ENCODE assay signal across 9 mouse cellular contexts in genomic region chr5:107723541-107724511, GRCm38 (mm10). TPM values are rescaled to one million over a fixed set of nuclear protein-coding genes. Genes with fewer than 3 reads are reported as not detected.
DNase-seq lines count a peak whose midpoint lies in the region; ATAC-seq and TF ChIP-seq lines count a peak whose summit lies in the region.
"Had no signal": no experiment of that assay in that cellular context is flagged by ENCODE, and none has a peak within 500 bp of the region (broad histone marks: within the 10 kb centered on the region; RNA-seq: fewer than 3 reads in every experiment).

No protein-coding gene starts in this region.

- no peaks in the 10 kb centered on the region for H3K9me3 ChIP-seq in heart, embryonic 16.5 days (replicated peaks; ENCODE audit: control insufficient read depth, low read length)
- H3K9me3 ChIP-seq in limb, embryonic 12.5 days: no peaks in the 10 kb centered on the region
- no peaks in the 10 kb centered on the region; the same call in 1 of the 2 replicates for H3K9me3 ChIP-seq in midbrain, embryonic 15.5 days

- peak overlapping the region; percentile 54 for H3K4me3 ChIP-seq in heart, embryonic 16.5 days (ENCODE audit: low read length)
- peak overlapping the region; percentile 21 for H3K4me3 ChIP-seq in limb, embryonic 12.5 days (replicated peaks)
- H3K4me3 ChIP-seq in midbrain, embryonic 15.5 days: peak overlapping the region; percentile 13

- H3K9ac ChIP-seq in heart, embryonic 16.5 days (ENCODE audit: low read length): peak overlapping the region; percentile 62
- no peak overlapping the region for H3K9ac ChIP-seq in limb, embryonic 12.5 days (replicated peaks)
- H3K9ac ChIP-seq in midbrain, embryonic 15.5 days: no peak overlapping the region

- TF ChIP-seq CTCF in brain, embryonic 14.5 days (IDR thresholded peaks at IDR 0.05; ENCODE audit: borderline replicate concordance, extremely low read depth, insufficient read depth, insufficient read length): no peak

- ATAC-seq in heart, embryonic 16.5 days (replicated peaks; ENCODE audit: extremely low read depth, insufficient read depth, low FRiP score): 0 out of 2 replicates have a peak, but pooled peaks have one; percentile 30
- ATAC-seq in limb, embryonic 12.5 days (ENCODE audit: insufficient number of reproducible peaks, insufficient read depth, low FRiP score, low TSS enrichment, low read depth): no peak
- ATAC-seq in midbrain, embryonic 15.5 days (replicated peaks): no peak

- TF ChIP-seq POLR2A in brain, embryonic 14.5 days (IDR thresholded peaks at IDR 0.05; ENCODE audit: borderline replicate concordance, extremely low read depth, insufficient read depth, insufficient read length, poor library complexity, severe bottlenecking): no peak

- H3K27ac ChIP-seq in heart, embryonic 16.5 days (ENCODE audit: low read length): no peak overlapping the region; the same call in 1 of the 2 replicates
- H3K27ac ChIP-seq in limb, embryonic 12.5 days: no peak overlapping the region
- H3K27ac ChIP-seq in midbrain, embryonic 15.5 days: no peak overlapping the region

- DNase-seq in left cerebral cortex, postnatal 4 days: peak; percentile 4
- no peak for DNase-seq in left cerebral cortex, postnatal 25 days (ENCODE audit: low spot score in 2 of 2)
- DNase-seq in brain, embryonic 14.5 days (ENCODE audit: low read depth): peak; percentile 18
- no peak for DNase-seq in layer of hippocampus, adult 18-20 months (ENCODE audit: low spot score in 2 of 2)
- DNase-seq in layer of hippocampus, postnatal 25 days (ENCODE audit: extremely low spot score in 1 of 2, low spot score in 1 of 2): no peak

- peak overlapping the region; percentile 77 for H3K4me2 ChIP-seq in heart, embryonic 16.5 days (ENCODE audit: low read depth, low read length)
- H3K4me2 ChIP-seq in limb, embryonic 12.5 days: peak overlapping the region; percentile 57
- peak overlapping the region; percentile 28 for H3K4me2 ChIP-seq in midbrain, embryonic 15.5 days

- WGBS in heart, embryonic 16.5 days: under 1% methylated on average over 49 of the region's 49 CpGs
- WGBS in limb, embryonic 12.5 days: under 1% methylated on average over 49 of the region's 49 CpGs
- 1% methylated on average over 49 of the region's 49 CpGs for WGBS in midbrain, embryonic 15.5 days

- intact Hi-C loops in left cerebral cortex, postnatal 4 days (cut with DNase I): no loop called here
- intact Hi-C loops in left cerebral cortex, postnatal 25 days (cut with DNase I): loop anchor here (5.0 kb wide), 1 partner anchor 1252 kb away; no protein-coding TSS in a partner anchor

- H3K27me3 ChIP-seq in heart, embryonic 16.5 days (ENCODE audit: control insufficient read depth, insufficient read depth, low read length): peaks cover 88% of the 10 kb centered on the region
- peaks cover 99% of the 10 kb centered on the region for H3K27me3 ChIP-seq in limb, embryonic 12.5 days
- peaks cover 91% of the 10 kb centered on the region for H3K27me3 ChIP-seq in midbrain, embryonic 15.5 days (replicated peaks)

- H3K36me3 ChIP-seq in heart, embryonic 16.5 days (ENCODE audit: control insufficient read depth, insufficient read depth): no peaks in the 10 kb centered on the region
- H3K36me3 ChIP-seq in limb, embryonic 12.5 days: no peaks in the 10 kb centered on the region
- H3K36me3 ChIP-seq in midbrain, embryonic 15.5 days (replicated peaks): no peaks in the 10 kb centered on the region

- H3K4me1 ChIP-seq in heart, embryonic 16.5 days (ENCODE audit: control insufficient read depth, insufficient read depth, low read length): peaks cover 53% of the 10 kb centered on the region
- H3K4me1 ChIP-seq in limb, embryonic 12.5 days (replicated peaks): peaks cover 50% of the 10 kb centered on the region
- peaks cover 50% of the 10 kb centered on the region for H3K4me1 ChIP-seq in midbrain, embryonic 15.5 days

RNA-seq across cellular contexts. Expression of gene Gfi1, which starts 2.0 kb away (rescaled TPM):
- under 1 TPM in 1 of 2 experiments, not detected in 1; 0.36 TPM for total RNA-seq in left cerebral cortex, postnatal 4 days (2021)
- not detected for total RNA-seq in left cerebral cortex, postnatal 25 days (2021)
- 0.10 and 0.11 TPM in 2 replicates for polyA plus RNA-seq in brain, embryonic 14.5 days (2012; rRNA removed)
- 0.94 and 3.0 TPM in 2 replicates for polyA plus RNA-seq in heart, embryonic 16.5 days (2015; fragmentation: Nextera tagmentation; extraction: Ambion mirVana)
- polyA plus RNA-seq in limb, embryonic 12.5 days (2016; fragmentation: Nextera tagmentation; extraction: Ambion mirVana): not detected in 2 replicates
- not detected in 2 replicates for polyA plus RNA-seq in midbrain, embryonic 15.5 days (2015; fragmentation: Nextera tagmentation; extraction: Ambion mirVana)
- total RNA-seq in layer of hippocampus, adult 18-20 months (2021): not detected
- not detected for total RNA-seq in layer of hippocampus, postnatal 25 days (2021)
- total RNA-seq: layer of hippocampus, postnatal 10 days had no signal

Comparison
In these comparisons a context has a peak if more than half of its experiments do, and no peak if none do; other contexts are left out.
1. DNase-seq: peak in left cerebral cortex, postnatal 4 days (single experiment) and brain, embryonic 14.5 days (single experiment); none in left cerebral cortex, postnatal 25 days (0 of 2), layer of hippocampus, adult 18-20 months (0 of 2) and layer of hippocampus, postnatal 25 days (0 of 2).
2. Peak in every context shown above with its lines, with median percentiles within 50 percentile points of each other: H3K4me2 ChIP-seq and H3K4me3 ChIP-seq.